Mouse (Mus musculus) frontal cortex, adult (tissue): ENCODE measurements around the gene Uaca.

Experiments
- ATAC-seq: cut with Nextera tagmentation; 2 replicates; pipeline ENCODE4 v1.9.2; 2017; ENCODE audit warnings: mild to moderate bottlenecking, moderate library complexity, mixed read lengths; ENCODE audit not compliant: low TSS enrichment

Uaca gene

GRCm38 (mm10) chr9:60885148-60885547, 90.8 kb downstream of the Uaca start:
- no peak for ATAC-seq

DNA sequence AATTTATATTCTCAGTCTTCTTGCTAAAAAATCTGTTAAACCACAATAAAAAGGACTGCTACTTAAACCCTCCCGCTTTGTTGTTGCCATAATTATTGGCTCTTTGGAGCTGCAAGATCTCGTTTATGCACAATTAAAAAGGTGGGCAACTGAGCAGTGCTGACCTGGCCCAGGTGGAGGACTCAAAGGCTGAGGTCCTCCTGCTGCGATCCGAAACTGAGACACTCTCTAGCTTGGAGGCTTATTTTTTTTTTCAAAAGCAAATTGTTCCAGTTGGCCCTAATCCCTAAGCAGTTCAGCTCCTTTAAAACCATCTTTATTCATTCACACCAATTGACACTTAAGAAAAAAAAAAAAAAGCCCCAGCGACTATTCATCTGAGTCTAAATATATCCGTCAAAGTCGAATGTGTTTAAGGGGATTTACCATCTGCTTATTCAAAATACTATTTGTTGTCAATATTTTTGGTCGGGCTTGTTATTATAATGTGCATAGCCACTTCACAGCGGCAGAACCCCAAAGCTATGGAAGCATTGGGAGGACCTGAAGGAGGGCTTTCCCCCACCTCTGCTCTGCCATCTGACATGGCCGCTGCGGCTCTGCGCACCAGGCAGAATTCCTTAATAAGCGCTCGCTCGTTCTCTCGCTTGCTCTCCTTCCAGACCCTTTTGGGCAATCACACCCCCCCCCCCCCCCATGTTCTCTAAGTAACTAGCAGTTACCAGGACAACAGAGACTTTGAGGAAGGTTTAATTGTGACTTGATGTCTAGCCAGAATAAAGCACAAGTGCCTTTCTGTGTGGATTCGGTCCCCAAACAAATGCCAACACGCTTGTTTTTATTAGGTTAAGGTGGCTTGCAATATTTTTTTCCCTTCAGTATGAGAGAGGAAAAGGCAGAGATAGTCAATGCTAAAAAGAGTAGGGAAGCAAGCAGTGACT, 92.4 kb downstream of the Uaca start:
- no peak for ATAC-seq

GRCm38 (mm10) chr9:60887389-60887811, 93.1 kb downstream of the Uaca start:
- no peak for ATAC-seq

GRCm38 (mm10) chr9:60893511-60893910, 99.2 kb downstream of the Uaca start:
- no peak for ATAC-seq

DNA sequence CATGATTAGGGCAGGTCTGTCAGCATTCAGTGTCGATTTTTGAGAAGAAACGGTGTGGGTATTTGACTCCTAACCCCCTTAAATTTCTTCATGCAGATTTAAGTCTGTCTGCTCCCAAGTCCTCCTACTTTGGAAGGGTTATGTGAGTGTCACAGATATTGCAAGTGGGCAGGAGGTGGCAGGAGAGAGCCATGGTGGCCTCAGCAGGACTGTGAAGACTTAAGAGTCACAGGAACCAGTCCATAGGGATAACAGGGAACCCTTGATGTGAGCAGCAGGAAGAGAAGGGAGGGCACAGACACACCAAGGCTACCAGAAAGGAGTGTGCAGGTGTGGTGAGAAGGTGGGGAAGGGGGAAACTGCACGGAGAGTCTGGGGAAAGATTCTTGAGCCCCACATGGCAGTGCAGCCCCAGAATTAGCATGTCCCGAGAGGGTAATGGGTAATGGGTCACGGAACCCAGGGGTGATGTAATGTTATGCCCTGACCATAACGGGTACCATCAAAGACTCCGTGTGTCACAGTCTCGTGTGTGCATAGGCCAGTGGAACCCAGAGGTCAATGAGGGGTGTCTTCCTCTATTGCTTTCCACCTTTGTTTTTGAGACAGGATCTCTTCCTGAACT, 101.3 kb downstream of the Uaca start:
- ATAC-seq: peak; percentile 67; the same call in 1 of the 2 replicates

GRCm38 (mm10) chr9:60898291-60899020, 104.1 kb downstream of the Uaca start:
- ATAC-seq: no peak

DNA sequence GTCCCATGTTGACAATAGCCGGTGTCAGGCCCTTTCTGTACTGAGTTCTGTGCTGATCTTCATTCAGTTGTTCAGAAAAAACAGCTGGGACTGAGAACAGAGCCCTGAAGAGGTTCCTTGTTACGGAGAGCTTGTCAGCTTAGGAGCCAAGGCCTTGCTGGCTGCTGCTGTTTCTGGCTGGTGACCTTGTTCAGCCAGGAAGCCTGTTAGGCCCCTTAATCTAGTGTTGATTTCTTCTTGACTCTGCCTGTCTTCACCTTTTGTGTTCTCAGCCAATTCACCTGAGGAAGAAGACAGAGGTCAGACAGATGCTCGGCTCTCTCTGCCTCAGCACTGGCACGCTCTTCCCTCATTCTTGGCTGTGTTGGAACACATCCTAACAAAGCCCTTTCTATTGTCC, 104.9 kb downstream of the Uaca start:
- no peak for ATAC-seq

GRCm38 (mm10) chr9:60899797-60900459, 105.6 kb downstream of the Uaca start:
- ATAC-seq: no peak

DNA sequence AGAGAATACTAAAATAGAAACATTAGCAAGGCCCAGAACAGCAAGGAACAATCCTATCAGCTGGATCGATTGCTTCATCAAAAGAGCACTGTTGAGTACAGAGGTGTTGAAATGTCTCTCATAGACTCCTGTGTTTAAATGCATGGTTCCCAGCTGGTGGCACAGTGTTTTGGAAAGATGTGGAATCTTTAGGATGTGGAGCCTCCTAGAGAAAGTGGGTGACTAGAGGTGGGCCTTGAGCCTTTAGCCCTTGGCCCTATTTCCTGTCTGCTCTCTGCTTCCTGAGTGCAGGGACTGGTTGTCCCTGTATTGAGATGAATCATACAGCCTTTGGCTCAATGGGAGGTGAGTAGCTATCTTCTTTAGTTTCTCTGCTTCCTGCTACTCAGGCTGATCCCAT, 117.9 kb downstream of the Uaca start:
- ATAC-seq: no peak

DNA sequence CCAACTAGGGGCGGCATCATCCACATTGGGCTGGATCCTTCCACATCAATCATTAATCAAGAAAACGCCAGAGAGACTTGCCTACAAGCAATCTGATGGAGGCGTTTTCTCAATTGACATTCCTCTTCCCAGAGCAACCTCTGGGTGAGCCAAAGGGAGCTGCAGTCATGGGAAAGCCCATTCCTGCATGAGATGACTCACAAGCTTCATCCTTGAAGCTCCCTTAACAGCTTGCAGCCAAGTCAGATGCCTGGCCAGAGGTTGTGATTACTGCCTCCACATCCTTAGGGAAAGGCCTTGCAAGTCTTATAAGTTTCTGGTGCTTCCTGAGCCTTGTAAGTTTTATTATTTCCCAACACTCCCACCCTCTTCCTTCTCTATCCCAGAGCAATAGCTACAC, 119.3 kb downstream of the Uaca start:
- no peak for ATAC-seq

DNA sequence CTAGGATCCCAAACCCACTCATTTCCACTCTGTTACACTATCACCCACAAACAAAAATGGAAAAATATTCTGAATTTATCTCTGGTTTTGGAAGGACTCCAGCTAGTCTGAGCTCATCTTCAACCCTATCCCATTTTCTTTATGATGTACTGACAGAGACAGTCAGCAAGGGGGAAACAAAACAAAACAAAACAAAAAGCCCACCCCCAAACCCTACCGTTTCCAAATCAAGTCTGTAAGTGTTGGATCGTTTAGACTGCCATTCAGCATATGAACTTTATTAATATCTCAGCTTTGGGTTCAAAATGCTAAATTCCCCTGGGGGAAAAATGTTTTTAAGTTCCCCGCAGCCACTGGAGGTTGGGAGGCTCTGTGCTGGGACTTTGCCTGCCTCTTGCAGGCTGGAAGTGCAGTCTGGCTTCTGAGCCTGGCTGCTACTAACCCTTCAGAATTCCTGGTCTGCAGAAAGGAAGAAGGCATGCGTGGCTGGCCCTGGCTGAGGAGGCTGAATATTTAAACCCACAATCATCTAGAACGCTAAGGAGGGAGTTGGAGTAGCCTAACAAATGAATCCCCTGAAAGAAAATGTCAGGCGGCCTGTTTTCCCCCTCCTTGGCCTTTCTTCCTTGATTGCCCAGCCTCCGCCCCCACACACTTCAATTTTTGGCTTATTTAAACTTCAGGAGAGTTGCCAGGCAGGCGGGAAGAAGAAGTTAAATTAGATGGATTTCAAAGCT, 125.8 kb downstream of the Uaca start:
- no peak for ATAC-seq

DNA sequence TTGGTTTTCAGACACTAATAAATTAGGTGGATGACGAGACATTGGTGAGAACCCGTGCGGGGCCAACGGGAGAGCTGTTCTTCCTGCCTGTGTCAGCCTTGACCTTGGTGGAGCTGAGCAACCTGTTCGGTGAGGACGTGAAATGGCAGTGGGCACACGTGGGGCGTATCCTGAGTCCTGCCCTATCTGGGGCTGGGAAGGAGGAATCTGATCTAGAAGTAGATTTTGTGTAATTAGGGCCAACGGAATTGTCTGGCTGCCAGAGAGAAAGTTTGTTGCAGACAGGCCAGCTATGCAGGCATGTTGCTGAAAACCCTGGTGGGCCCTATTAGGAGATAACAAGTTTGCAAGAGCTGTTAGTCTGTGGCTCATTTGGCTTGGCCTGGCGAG, 126.3 kb downstream of the Uaca start:
- no peak for ATAC-seq

GRCm38 (mm10) chr9:60921287-60921686, 126.9 kb downstream of the Uaca start:
- no peak for ATAC-seq

DNA sequence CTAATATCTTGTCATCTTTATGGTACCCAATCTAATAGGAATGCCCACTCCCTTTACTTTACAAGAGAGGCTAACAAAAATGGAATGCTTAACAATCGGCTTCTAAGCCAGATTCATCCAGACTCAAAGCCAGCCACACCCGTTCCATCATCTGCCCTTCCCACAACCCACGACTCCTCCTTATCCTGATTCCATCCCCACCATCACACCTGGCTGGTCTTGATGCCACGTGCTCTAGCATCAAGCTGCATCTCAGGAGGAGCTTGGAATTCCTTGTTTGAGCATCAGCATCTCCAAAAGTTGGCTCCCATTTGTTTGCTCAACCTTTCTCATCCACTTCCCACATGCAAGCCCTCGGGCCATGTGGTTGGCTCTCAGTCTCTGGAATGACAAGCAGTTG, 127.5 kb downstream of the Uaca start:
- no peak for ATAC-seq

DNA sequence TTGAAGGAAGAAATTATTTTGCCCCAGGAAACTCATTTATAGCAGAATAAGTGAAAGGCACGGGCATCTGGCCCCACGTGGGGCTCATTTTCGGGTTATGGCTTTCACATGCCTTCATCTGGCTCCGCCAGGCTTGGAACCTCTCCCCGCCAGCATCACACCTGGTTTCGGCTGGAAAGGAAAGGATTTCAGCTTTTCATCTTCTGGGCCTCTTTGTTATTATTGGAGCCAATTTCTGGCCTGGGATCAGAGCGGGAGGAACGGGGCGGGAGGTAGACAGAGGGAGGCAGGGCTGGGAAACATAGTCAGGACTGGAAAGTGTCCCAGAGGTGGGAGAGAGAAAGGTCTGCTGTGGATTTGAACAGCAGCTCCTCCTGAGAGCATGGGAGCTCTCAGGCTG, 132.0 kb downstream of the Uaca start:
- ATAC-seq: no peak

DNA sequence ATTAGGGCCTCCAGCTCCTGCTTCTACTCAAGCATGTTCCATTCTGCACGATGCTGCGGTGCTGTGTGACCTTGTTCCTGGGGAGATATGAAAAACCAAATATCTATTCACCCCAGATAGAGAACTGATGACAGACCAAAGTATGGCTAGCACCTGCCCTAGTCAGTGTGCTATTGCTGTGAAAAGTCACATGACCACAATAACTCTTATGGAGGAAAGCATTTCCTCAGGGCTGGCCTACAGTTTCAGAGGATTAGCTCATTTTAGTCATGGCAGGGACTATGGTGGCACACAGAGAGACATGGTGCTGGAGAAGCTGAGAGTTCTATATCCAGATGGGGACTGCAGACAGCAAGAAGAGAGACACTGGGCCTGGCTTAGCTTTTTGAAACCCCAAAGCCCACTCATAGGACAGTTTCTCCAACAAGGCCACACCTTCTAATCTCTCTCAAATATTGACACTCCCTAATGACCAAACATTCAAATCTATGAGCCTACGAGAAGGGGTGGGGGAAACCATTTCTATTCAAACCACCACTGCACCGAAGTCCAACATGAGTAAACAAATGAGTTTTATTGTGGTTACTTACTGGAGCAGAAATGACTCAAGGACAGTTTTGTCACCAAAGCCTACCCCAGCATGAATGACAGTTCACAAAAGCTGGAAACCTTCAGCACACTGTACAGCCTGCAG, 135.1 kb downstream of the Uaca start:
- ATAC-seq: no peak
